Mouse (Mus musculus) gastrocnemius, postnatal 25 days (tissue): ENCODE results near the gene Rhd. TPM values are rescaled to one million over a fixed set of nuclear protein-coding genes. Genes with fewer than 3 reads are reported as not detected.
A peak's percentile ranks its signal among the peaks of the same experiment; 100 is the strongest.
"Not testable (repeated sequence)": the region's sequence is repeated elsewhere in the genome, so short reads cannot be mapped to it uniquely, and the experiment has no call there.

Experiments used
- DNase-seq: peaks from one replicate; pipeline ENCODE4 v3.0.0; 2022
- total RNA-seq, 2 experiments: library from RNA; stranded (reverse); gene quantifications; 1 replicate in 1 of 2; 2 replicates in 1 of 2; pipeline ENCODE4 v1.2.3; 2021

Rhd gene
- total RNA-seq, 2 experiments from 2014 or later, result not detected

DNA sequence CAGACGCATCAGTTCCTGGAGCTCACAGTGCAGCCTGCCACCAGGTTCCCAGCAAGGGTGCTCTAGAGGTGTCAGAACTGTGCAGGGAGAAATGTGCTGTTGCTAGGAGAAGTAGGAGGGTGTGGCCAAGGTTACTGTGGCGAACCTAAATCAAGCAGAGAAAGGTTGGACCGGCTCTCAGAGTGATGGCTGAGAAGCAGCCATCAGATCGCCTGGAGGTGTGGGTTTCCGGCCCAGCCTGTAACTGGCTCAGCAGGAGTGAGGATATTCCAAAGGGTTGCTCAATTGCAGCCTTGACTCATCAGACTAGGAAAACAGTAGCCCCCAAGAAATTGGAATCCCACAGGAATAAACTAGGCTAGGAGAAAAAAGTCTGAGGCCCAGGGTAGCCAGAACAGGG lies 7.8 kb upstream of the Rhd start:
- no peak for DNase-seq

DNA sequence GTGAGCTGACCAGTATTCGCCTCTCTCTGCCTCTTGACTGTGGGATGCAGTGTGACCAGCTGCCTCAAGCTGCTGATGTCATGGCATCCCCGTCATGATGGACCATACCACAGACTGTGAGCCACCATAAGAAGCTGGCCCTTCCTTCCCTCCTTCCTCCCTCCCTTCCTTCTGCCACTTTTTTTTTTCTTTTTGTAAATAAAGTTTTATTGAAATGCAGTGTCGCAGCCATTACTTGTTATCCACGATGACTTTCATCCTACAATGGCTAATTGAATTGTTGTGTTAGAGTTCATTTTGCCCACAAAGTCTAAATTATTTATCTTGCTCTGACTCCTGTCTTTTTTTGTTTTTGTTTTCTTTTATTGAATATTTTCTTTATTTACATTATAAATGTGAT lies 5.8 kb upstream of the Rhd start:
- no peak for DNase-seq

DNA sequence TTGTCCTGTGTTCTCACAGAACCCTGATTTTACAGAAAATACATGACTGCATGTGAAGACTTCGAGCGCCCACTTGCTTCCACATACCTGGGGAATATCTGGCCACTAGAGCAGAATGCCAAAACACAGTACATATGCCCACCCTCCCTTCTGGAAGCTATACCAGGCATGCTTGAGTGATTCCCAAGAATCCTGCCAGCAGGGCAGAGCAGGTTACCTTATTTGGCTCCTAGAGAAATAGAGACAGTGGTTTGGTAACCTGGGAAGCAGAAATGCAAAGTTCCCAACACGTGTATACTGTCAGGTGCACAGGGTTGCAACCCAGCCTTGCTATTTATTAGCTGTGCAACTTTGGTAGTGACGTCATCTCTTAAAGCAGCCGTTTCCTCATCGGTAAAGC lies 2.5 kb upstream of the Rhd start:
- no peak for DNase-seq

DNA sequence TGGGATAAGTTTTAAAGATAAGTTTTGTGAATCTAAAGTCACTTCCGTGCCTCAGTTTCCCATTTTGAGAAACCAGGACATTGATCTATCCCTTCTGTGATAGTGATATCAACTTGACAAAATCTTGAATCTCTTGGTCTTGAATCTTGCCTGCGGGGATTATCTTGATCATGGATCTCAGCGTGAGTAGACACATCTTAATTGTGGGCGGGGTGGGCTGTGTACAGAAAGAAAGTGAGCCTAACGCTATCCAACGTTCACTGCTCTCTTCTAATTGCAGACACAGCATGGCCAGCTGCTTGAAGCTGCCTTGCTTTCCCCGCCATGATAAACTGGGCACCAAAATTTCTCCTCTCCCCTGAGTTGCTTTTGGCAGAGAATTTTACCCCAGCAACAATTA lies 1.3 kb upstream of the Rhd start:
- DNase-seq, result no peak

DNA sequence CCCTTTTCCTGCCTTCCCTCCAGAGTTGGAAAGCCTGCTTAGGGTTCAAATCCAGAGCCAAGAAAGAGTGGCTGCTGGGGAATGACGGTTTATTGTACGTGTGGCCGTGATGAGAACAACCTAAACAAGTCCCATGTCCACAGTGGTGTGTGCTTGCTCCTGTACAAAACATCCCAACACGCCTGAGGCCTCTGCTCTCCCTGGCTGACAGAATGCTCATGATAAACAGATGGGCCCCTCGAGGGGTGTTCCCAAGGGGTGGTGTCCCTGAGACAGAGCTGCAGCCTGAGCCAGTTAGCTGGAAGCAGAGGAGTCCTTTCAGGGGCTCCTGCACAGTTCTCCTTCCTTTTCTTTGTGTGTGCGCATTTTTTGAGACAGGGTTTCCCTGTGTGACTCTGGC lies 1.0 kb downstream of the Rhd start:
- no peak for DNase-seq

DNA sequence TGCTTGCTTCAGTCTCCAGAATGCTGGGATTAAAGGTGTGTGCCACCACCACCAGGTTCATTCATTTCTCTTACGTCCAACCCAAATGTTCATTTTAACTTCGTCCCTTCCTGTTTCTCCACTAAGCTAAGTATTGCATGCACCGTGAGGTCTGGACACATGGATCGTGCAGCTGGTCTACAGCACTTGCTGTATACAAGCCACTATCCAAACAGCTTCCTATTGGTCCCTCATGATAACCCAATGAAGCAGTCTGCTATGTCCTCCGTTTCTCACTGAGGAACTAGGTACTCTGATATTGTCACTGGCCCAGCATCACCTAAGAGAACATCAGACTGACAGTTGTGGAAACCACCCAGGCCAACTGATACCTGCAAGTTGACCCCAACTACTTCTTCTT lies 1.5 kb downstream of the Rhd start:
- DNase-seq, result no peak

DNA sequence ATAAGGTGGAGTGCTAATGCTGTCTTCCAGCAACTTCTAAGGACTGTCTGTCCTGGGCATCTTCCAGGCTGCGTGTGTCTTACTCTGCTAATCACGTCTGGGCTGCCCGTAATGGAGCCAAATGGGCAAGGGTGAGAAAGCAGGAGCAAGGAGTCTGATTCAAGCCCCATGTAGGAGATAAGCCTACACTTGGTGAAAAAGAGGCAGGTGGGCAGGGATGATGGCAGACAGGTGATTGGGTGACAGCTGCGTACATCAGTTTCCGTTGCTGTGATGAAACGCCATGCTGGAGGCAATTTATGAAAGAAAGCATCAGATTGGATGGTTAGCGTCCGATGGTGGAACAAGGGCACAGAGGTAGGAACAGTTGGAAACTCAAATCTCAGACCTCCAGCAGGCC lies 2.9 kb downstream of the Rhd start:
- DNase-seq, result no peak

DNA sequence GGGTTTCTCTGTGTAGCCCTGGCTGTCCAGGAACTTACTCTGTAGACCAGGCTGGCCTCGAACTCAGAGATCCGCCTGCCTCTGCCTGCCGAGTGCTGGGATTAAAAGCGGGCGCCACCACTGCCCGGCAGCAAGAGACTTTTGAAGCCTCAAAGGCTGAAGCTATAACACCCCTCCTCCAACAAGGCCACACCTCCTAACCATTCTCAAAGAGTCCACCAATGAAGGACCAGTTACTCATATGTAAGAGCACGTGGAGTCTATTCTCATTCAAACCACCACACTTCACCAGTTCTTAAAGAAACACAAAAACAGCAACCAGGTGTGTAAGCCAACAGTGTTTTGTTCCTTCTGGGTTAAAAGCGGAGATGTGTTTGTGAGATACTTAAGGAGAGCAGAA lies 3.3 kb downstream of the Rhd start:
- no peak for DNase-seq

DNA sequence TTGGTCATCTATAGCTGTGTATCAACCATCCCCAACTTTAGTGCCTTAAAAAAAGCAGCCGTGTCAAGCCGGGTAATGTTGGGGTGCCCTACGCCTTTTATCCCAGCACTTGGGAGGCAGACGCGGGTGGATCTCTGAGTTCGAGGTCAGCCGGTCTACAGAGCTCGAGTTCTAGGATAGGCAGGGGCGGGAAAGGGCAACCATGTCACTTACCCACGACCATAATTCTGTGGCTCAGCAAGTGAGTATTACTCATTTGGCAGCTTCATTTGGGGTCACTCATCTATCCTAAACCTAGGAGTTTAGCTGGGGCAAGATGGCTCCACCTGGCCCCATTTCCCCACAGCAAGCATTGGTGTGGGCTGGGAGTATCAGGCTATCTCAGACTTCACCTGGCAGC lies 3.7 kb downstream of the Rhd start:
- DNase-seq, result no peak

DNA sequence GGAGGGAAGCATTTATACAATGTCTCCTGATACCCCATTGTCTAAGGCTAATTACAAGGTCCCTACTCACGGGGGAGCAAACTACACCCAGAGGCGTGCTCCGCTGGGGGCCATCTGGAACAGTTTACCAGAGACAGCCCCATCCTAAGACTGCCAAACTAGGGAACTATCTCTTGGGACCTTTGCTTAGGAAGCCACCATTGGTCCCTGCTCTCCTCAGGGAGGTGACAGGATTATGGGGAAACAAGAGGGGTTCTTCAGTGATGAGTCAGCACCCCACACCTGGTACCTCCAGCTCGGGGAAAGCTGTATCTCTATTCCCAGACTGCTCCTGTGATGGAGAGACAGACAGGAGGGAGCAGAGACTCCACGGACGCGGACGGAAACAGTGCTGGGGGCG lies 4.2 kb downstream of the Rhd start:
- DNase-seq, result no peak

DNA sequence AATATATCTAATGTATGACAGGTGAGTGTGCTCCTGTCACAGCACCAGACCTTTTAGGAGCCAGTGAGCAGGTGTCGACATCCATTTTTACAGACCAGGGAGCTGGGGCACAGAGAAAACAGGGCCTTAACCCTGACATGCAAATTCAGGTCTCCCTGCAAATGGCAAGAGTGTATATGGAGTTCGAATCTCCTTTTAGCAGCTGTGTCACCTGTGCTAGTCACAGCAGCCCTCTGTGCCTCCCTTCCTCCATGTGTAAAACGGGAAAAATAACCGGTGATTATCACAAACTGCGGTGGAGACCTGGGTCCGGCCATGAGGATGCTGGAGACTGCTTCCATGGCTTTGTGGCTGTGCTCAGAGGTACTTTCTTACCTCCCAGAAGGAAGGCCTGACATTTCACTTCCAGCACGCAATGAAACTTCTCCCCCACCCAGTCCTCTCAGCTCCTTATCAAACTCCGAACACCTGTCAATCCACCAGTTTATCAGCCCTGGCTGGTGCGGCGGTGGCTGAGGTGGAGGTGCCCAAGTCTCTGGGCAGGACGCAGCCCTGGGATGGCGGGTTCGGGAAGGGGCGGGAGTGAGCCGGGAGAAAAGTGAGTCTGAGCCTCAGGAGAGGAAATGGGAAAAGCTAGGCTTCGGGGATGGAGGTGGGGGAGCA lies 4.9 kb downstream of the Rhd start:
- no peak for DNase-seq

DNA sequence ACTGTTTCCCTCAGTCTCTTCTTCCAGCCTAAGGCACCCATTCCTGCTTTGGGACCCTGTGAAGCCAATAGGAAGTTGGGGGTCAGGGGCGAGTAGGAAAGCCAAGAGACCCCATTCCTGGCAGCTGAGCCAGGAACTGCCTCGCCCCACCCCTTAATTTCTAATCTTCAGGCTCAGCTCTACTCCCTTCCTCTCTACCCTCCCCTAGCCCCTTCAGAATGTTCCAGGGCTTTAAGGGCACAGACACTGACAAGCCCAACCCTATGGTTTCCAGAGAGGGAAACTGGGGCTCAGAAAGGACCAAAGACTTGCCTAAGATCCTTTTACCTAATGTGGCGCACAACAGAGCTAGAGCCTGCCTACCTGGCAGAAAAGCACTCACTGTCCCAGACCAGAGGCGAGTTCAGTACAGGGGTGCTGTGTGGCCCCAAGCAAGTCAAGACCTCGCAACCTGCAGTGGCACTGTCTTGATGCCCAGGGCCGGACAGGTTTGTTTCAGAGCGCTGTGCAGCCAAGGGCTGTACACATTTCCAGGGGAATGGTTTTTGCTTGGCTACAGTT lies 5.6 kb downstream of the Rhd start:
- DNase-seq, result no peak

DNA sequence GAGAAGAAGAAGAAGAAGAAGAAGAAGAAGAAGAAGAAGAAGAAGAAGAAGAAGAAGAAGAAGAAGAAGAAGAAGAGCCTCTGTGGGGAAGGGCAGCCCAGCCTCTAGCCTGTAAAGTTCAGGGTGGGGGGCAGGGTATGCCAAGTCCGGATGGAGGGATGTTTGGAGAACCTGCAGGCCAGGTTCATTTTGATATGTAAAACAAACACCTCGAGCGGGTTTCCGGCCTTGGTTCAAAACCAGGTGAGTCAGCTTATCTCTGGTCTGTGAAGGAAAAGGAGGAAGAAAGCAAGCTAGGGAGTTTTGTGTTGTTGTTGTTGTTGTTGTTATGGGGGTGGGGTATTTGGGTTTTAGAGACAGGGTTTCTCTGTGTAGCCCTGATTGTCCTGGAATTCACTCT lies 7.1 kb downstream of the Rhd start:
- DNase-seq, result no peak

DNA sequence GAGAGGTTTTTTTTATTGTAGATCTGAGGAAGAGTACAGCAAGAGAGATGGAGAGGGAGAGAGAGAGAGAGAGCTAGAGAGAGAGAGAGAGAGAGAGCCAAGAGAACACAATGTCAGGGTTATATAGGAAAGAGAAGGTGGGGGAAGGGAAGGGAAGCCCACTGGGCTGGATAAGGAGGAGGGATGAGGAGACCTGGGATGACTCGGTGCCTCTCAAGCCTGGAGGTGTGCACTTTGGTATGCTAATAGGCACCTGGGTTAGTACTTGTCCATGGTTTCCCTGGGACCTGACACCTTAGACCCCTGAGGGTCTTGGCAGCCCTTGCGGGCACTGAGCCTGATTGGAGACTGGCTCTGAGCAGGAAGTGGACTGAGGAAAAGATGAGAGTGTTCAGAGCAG lies 7.6 kb downstream of the Rhd start:
- no peak for DNase-seq

DNA sequence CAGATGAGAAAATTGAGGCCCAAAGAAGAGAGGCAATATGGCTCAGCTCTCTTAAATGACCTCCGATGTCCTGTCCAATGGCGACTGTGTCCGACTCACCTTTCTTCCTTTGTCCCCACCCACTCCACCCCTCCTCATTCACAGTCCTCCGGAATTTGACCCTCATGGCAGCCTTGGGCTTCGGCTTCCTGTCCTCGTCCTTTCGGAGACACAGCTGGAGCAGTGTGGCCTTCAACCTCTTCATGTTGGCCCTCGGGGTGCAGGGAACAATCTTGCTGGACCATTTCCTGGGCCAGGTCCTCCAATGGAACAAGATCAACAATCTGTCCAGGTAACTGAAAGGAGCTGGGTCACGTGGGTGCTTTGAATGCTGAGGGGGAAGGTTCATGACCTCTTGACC lies 11.8 kb downstream of the Rhd start:
- no peak for DNase-seq

DNA sequence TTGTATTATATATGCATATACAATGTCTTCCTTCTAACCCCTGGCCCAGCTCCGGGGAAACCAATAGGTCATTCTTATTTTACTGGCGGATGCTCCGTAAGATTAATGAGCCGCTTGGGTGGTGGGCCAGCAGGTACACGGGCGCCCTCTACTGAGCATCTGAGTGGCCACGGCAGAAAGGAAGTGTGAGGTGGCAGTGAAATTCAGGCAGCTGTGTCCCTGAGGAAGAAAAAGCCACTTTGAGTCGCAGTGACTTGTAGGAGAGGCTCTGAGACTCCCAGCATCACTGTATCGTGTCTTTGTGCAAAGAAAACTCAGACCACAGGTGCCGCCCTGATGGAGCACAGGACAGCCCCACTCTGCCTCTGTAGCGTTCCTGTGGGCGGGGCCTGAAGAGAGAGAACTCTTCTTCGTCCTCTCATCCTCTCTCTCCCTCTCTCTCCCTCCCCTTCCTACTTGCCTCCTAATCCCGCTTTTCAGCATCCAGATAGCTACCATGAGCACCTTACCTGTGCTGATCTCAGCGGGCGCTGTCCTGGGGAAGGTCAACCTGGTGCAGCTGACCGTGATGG lies 15.2 kb downstream of the Rhd start:
- peak; percentile 31 for DNase-seq

DNA sequence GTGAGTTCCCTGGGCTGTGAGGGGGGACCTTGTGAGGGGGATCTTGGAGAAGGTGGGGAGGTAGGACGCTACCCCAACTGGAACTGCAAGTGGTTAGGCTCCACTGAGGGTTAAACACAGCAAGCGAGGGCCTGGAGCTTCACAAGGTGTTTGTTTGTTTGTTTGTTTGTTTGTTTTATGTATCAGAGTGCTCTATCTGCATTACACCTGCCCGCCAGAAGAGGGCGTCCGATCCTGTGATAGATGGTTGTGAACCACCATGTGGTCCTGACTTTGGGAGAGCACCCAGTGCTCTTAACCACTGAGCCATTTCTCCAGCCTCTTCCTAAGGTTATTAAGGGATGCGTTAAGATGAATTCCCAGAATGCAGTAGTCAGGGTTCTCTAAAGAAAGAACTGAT lies 15.7 kb downstream of the Rhd start:
- DNase-seq, result no peak

DNA sequence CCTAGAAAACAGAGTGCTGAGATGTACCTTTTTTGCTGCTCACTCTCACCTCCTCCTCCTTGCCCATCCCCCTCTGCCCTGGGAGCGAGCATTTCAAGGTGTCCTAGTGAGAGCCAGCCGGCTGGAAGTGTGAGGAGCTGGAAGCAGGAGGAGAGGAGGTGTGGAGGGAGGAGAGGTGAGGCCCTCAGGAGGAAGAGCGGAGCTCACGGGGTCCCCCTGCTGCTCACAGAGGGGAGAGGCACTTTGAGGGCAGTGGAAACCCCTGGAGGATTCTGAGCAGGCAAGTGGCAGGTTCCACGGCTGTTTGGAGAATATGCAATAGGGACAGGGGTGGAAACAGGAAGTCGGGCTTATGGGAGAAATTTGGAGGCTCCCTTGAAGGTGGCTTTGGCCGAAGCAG lies 18.9 kb downstream of the Rhd start:
- DNase-seq, result no peak

DNA sequence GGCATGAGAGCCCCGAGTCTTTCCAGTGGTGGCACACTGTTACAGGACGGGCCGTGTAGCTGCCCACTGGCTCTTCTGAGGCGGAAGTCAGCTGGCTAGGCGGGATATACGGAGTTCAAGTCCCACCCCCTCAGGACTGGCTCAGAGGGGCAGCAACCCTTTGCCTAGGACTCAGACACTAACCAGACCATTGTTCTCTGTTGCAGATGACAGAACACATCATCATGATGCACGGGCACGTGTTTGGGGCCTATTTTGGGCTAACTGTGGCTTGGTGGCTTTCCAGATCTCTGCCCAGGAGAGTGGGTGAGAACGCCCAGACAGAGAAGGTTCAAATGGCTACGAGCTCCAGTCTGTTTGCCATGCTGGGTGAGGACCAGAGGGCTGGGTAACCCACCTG lies 19.5 kb downstream of the Rhd start:
- no peak for DNase-seq

DNA sequence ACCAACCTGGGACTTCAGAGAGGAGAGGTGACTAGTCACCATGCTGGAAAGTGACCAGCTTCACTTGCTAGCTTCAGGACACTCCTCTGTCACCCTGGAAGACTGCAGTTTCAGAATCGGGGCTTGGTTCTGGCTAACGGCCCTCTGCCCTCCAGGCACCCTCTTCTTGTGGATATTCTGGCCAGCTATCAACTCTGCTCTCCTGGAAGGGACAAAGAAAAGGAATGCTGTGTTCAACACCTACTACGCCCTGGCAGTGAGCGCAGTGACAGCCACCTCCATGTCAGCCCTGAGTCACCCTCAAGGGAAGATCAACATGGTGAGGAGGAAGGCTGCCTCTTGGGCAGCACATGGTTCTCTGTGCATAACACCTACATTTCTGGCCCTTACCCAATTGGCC lies 20.0 kb downstream of the Rhd start:
- DNase-seq, result no peak

DNA sequence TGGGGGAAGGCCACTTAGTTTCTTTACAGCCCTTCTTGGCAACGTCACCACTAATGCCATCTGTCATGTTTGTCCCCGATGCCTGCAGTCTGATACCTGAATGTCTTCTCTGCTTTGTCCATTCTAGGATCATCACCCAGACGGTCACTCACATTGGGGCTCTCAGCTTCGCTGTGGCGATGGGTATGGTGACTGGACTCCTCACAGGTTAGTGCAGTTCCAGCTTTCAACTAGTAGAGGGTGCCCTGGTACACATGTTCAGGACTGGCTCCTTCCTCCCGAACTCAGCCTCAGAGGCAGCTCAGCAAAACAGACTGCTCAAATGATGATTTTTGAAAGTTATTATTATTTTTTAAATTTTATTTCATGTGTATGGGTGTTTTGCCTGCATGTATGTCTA lies 27.8 kb downstream of the Rhd start:
- DNase-seq, result no peak

DNA sequence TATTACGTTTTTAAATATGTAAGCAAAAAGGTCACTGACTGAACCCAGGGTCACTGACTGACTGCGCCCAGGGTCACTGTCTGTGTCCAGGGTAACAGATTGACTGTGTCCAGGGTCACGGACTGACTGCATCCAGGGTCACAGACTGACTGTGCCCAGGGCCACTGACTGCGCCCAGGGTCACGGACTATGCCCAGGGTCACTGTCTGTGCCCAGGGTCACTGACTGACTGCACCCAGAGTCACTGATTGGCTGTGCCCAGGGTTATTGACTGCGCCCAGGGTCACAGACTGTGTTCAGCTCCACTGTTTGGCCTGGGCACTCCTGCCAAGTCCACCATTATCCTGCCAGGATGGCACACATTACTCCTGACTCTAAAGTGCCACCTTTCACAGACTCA lies 32.9 kb downstream of the Rhd start:
- DNase-seq, result no peak

DNA sequence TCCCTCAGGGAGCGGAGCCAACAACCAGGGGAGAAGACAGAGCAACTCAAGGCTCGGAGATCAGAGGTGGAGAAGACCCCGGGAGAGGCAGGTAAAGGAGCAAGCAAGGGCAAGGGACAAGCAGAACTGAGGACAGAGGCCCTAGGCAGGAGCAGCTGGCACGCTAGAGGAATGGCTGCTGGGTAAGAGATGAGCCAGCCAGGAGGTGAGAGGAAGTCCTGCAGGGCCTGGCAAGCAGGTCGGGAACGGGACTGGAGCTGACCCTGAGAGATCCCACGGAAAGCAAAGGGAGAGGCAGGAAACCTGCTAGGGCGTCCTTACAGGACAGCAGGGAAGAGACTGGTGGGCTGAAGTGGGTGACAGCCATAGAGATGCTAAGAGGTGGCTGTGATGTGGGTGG lies 36.8 kb downstream of the Rhd start:
- no peak for DNase-seq

DNA sequence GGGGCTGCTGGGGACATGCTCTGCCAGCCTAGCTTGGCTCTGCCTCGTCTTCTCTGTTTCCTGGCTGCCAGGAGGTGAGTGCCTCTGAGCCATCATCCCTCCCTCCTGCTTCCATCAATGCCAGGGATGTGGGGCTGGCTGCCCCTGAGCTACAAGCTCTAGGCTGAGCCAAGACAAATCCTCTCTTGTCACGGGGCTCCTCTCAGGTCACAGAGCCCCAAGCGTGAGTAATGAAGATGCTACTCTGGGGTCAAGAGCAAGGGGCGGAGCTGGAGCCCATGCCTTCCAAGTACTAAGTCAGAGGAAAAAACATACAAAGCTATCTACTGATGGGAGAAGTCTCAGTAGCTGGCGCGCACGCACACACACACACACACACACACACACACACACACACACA lies 38.7 kb downstream of the Rhd start:
- DNase-seq, result no peak

DNA sequence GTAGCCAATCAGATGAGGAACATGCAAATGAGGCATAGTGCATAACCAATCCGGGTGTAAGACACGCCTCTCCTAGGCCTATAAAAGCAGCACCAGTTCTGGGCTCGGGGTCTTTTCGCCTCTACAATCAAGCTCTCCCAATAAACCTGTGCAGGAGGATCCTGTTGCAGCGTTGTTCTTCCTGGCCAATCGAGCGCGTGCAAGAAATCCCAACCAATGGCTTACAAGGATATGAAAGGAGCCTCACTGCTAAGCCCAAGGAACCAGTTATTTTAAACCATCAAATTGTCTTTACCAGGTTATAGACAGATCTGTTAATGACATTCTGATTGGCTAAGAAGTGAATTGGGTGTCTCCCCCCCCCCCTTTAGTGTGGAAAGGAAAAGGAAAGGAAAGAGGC lies 47.1 kb downstream of the Rhd start:
- DNase-seq, result not testable (repeated sequence)
